Mouse (Mus musculus) lung, adult 2 months (tissue): ENCODE data around the gene Selenof. TPM values are rescaled to one million over a fixed set of nuclear protein-coding genes. Genes with fewer than 3 reads are reported as not detected.

Experiments
- DNase-seq: peaks from one replicate; pipeline ENCODE4 v3.0.0; 2022
- H3K4me1 ChIP-seq: fragments of 200-500 bp; 2 replicates; pipeline ENCODE4 v1.6.1; 2011; ENCODE audit warnings: low read length; ENCODE audit not compliant: control insufficient read depth, insufficient read depth
- H3K4me3 ChIP-seq: fragments of 200-500 bp; replicated peaks from 2 replicates; pipeline ENCODE3; 2011; ENCODE audit warnings: low read depth, mild to moderate bottlenecking, control low read depth, low read length; ENCODE audit errors: extremely low read depth
- CTCF ChIP-seq: fragments of 200-500 bp; IDR thresholded peaks from 2 replicates; pipeline ENCODE4 v1.5.1; 2011; ENCODE audit warnings: mild to moderate bottlenecking, low read length, control low read depth; ENCODE audit not compliant: insufficient read depth
- POLR2A ChIP-seq: fragments of 200-500 bp; IDR thresholded peaks from 2 replicates; pipeline ENCODE4 v1.6.1; 2011; ENCODE audit warnings: low read depth, mild to moderate bottlenecking, control low read depth, low read length, borderline replicate concordance; ENCODE audit errors: extremely low read depth
- WGBS: fragments of 180-500 bp; shearing (Covaris S2); methylation state at CpG from one replicate; pipeline ENCODE4 v1.1.7; 2018; 5-methylcytosine and 5-hydroxymethylcytosine counted together
- polyA plus RNA-seq: library from polyadenylated mRNA; depleted of rRNA; stranded (reverse); fragments of >200 nt; gene quantifications from 2 replicates; pipeline ENCODE4 v1.2.3, GENCODE M21; 2012

Gene Selenof
- polyA plus RNA-seq, 1 experiment = 228 TPM

- TF ChIP-seq CTCF (no peak), POLR2A (no peak)
- Histone ChIP-seq H3K4me1 (peaks cover 14% of the 10 kb centered on the region), H3K4me3 (no peak overlapping the region)
- WGBS = 44% methylated on average over 5 of the region's 5 CpGs
- DNase-seq = no peak
Observed at GRCm38 (mm10) chr3:144558274-144558673, 11.8 kb upstream of the Selenof start.

GRCm38 (mm10) chr3:144561511-144562250 is 8.4 kb upstream of the Selenof start:
- H3K4me1 ChIP-seq = peaks cover 16% of the 10 kb centered on the region
- H3K4me3 ChIP-seq = peak overlapping the region; percentile 49
- TF ChIP-seq CTCF = no peak
- no peak for TF ChIP-seq POLR2A
- 47% methylated on average over 22 of the region's 22 CpGs for WGBS
- DNase-seq = no peak

GRCm38 (mm10) chr3:144563916-144564315 is 6.2 kb upstream of the Selenof start:
- TF ChIP-seq CTCF (no peak), POLR2A (no peak)
- H3K4me1 ChIP-seq = peaks cover 9% of the 10 kb centered on the region
- WGBS = 93% methylated on average over 7 of the region's 7 CpGs
- no peak for DNase-seq
- no peak overlapping the region for H3K4me3 ChIP-seq

- 64% methylated on average over 7 of the region's 7 CpGs for WGBS
- no peak for DNase-seq
- TF ChIP-seq CTCF (no peak), POLR2A (no peak)
- H3K4me1 ChIP-seq = peaks cover 9% of the 10 kb centered on the region
- no peak overlapping the region for H3K4me3 ChIP-seq
Observed at GRCm38 (mm10) chr3:144565212-144565611, 4.9 kb upstream of the Selenof start.

- under 1% methylated on average over 21 of the region's 21 CpGs for WGBS
- peaks cover 14% of the 10 kb centered on the region for H3K4me1 ChIP-seq
- TF ChIP-seq POLR2A = no peak
- TF ChIP-seq CTCF = no peak
- peak; percentile 49 for DNase-seq
- H3K4me3 ChIP-seq = peak overlapping the region; percentile 76
Observed at GRCm38 (mm10) chr3:144568861-144569361, 1.2 kb upstream of the Selenof start.

GRCm38 (mm10) chr3:144569401-144569971 is 618 bp upstream of the Selenof start:
- WGBS = under 1% methylated on average over 47 of the region's 47 CpGs
- H3K4me1 ChIP-seq = peaks cover 15% of the 10 kb centered on the region
- peak overlapping the region; percentile 76 for H3K4me3 ChIP-seq
- no peak for TF ChIP-seq POLR2A
- no peak for TF ChIP-seq CTCF
- DNase-seq = peak; percentile 57

- peaks cover 15% of the 10 kb centered on the region for H3K4me1 ChIP-seq
- DNase-seq = no peak
- TF ChIP-seq POLR2A = no peak
- no peak for TF ChIP-seq CTCF
- H3K4me3 ChIP-seq = peak overlapping the region; percentile 75
- under 1% methylated on average over 25 of the region's 25 CpGs for WGBS
Observed at GRCm38 (mm10) chr3:144570816-144571487, 848 bp downstream of the Selenof start.

- no peak overlapping the region for H3K4me3 ChIP-seq
- DNase-seq = peak; percentile 58
- TF ChIP-seq POLR2A (no peak), CTCF (no peak)
- 73% methylated on average over 7 of the region's 7 CpGs for WGBS
- H3K4me1 ChIP-seq = peaks cover 16% of the 10 kb centered on the region
Observed at GRCm38 (mm10) chr3:144574256-144574655, 4.2 kb downstream of the Selenof start.
